Mouse (Mus musculus) heart, adult 18-20 months (tissue): ENCODE measurements around the gene Casc3. TPM values are rescaled to one million over a fixed set of nuclear protein-coding genes. Genes with fewer than 3 reads are reported as not detected.
A peak's percentile ranks its signal among the peaks of the same experiment; 100 is the strongest.

Experiments used
- DNase-seq, 2 experiments: peaks; one replicate each; pipeline ENCODE4 v3.0.0; 2021 to 2022; ENCODE audit warnings: mixed read lengths in 1 of 2
- total RNA-seq, 2 experiments: library from RNA; stranded (reverse); gene quantifications; 2 replicates each; pipeline ENCODE4 v1.2.3; 2021

Casc3 gene
- total RNA-seq, 2 experiments from 2014 or later, result 17.2 to 19.3 TPM

DNA sequence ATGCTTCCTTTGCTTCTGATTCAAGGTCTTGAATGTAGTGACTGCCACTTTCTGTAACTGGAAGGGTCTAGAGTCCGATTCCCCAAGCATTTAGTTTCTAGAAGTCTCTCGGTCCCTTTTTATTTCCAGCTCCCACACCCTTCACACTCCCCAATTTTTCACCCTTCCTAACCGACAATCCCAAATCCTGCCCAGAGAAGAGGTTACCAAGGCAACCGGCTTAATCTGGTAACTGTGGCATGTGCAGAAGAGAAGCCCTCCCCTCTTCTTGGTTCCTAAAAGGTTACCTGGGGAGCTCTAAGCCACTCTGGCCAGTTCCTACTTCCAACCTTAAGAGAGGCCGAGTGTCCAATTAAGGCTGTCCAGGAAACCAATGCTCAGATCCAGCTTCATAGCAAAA is 30.6 kb downstream of the Casc3 start:
- DNase-seq, result no peak

DNA sequence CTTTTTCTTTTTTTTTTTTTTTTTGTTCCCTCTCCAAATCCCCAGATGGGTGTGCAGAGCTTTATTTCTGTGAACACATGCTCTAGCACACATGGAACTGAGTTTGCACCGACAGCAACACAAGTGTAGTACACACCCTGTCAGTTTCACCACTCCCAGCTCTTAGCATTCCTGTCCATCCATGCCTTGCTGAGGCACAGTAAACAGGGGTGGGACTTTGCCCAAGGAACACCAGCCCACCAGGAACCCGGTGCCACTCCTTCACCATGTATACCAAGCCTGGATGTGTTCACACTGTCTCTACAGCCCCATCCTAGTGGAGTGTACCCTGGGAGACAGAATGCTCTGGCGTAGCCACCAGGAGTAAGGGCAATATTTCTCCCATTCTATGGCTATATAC is 31.0 kb downstream of the Casc3 start:
- DNase-seq, result no peak

DNA sequence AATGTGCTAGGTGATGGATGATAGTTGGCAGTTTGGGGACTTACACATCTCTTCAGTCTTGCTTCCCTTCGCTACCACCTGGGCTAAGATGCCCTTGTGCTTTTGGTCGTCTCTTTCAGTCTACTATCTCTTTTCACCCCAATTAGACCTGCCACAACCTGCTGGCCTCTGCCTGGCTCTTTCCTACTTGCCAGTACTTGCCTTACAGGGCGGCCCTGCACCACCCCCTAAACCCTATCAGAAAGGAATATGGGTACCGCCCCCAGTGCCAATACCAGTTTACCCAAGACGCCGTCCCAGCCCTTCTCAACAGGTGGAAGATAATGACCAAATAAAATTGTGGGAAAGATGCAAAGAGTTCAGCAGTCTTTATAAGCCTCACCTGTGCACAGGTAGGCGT is 31.4 kb downstream of the Casc3 start:
- DNase-seq, result no peak

DNA sequence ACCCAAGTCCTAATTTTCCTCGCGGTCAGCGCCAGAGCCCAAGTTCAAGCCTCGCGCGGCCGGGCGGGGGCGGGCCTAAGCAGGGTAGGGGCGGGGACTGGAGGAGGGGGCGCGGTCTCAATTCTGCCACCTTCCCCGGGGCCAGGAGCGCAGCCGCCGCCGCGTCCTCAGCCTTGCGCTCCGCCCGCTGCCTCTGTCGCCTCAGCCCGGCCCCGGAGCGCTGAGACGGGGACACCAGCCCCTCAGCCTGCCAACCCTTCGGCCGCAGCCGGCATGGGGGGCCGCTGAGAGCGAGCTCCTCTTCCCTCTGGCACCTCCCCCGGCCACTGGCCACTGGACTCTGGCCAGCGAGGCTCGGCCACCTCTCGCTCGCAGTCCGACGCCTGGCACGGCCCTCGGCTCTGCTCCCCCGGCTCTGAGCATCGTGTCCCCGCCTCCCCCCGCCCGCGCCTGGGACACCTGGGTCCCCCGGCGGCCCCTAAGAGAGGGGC is 32.0 kb downstream of the Casc3 start, which contains the start of gene Rapgefl1:
Gene Rapgefl1 (plus strand): TSS at position 135 of the 491 bp plus-strand sequence.
- DNase-seq, result peak; percentile 80 to 89

DNA sequence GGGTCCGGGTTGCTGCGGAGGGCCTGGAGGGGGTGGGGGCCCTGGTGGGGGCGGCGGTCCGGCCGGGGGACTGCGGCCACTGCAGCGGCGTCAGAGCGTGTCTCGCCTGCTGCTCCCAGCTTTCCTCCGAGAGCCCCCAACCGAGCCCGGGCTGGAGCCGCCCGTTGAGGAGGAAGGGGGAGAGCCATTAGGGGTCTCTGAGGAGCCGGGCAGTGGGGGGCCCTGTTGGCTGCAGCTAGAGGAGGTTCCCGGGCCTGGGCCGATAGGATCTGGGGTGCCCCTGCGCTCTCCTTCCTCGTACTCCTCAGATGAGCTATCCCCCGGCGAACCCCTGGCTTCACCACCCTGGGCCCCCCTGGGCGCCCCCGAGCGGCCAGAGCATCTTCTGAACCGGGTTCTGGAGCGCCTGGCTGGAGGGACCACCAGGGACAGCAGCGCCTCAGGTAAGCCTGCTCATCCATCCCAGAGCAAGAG is 32.6 kb downstream of the Casc3 start:
- DNase-seq, result no peak

DNA sequence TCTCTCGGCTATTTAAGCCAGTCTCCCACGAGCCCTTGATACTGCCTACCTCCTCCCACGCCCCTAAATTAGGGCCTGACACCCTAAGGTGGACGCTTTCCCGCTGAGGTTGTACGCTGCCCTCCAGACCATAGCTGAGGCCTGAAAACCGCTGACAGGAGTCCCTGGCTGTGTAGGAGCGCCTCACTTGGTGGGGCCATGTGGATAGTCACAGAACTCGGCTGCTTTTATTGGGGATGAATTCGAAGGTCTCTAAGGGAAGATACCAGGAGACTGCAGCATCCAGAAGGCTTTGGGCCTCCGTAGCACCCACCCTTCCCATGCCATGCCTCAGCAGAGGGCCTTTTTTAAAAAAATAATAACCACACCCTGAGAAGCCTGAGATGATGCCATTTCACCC is 33.2 kb downstream of the Casc3 start:
- DNase-seq, result no peak

DNA sequence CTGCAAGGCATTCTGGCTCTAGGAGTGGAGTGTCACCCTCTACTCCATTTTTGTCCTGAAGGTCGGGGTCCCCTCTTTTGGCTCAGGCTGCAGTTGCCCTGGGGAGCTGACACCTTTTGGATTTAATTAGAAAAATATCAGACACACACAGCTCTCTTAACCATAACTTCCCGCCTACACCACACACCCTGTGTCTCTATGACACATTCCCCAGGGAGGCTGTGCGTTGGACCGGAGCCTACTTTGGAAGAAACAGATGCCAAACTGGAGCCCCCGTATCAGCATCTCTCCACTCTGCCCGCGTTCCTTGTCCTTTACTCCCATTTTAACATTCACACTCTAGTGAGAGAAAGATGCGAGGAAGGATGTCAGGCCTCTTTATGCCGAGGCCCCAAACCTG is 33.8 kb downstream of the Casc3 start:
- no peak for DNase-seq

DNA sequence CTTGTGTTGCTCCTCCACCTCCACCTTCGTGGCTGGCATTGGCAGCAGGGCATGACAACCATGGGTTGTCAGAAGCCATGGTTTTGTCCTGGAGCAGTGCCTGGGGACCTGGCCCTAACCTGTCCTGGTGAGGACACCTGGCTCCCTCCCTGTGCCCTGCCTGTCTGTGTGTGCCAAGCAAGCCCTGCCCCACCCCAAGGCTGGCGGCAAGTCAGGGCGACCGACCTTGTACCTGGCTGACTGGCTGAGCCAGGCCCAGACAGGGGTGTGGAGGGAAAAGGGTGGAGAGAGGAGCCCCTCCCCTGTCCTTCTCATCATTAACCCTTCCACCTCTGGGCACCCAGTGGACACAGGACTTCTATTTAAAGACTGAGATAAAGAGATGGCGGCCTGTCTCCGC is 34.7 kb downstream of the Casc3 start:
- no peak for DNase-seq

DNA sequence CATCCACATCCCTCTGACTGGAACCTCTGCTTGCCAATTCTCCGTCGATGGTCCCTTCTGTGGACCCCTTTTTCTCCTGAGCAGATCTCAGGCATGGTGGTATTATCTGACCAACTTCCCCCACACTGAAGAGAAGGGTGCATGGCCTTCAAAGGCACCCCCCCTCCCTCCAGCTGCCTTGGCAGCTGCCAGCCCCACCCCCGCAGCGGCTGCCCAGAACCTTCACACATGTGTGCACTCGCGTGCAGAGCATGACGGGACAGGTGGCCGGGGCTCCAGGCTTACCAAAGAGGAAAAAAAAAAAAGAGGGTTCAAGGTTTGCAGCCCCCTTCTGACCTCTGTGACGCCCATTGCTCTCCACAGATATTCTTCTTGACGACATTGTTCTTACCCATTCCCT is 35.2 kb downstream of the Casc3 start:
- DNase-seq, result no peak

DNA sequence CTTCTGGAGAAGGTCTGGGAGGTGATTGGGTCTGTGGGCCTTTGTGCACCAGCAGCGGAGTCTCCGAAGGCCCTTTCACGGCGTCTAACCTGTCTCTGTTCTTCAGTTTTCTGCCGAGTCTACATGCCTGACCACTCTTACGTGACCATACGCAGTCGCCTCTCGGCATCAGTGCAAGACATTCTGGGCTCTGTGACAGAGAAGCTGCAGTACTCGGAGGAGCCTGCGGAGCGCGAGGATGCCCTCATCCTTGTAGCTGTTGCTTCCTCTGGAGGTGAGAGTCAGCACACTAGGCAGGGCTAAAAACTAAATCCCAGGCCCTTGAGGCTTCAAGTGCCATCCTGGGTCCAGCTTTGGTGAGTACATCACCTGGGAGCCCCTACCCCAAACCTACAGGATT is 41.3 kb downstream of the Casc3 start:
- DNase-seq, result no peak

DNA sequence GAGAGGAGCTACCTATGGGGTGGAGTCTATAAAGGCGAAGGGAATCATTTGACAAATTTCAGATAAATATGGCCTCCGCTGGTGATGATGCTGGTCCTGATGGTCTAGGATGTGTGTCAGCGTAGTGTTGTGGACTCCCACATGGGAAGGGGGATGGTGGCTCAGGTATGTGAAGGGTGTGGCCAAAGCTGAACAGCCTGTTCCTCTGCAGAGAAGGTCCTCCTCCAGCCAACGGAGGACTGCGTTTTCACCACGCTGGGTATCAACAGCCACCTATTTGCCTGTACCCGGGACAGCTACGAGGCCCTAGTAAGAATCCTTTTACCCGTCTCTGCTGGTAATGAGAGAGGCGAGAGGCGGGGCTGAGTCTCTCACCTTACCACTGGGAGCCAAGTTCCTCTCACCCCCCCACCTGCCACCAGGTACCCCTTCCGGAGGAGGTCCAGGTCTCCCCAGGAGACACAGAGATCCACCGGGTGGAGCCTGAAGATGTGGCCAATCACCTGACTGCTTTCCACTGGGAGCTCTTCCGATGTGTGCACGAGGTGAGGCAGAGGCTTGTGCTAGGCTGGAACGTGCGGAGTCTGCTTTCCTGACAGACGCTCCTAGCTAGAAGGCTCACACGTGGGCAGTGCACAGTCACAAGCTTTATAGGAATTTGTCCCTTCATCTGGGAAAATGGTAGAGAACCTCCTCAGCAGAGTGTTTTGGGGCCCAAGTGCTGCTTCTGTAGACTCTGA is 42.3 kb downstream of the Casc3 start:
- no peak for DNase-seq

DNA sequence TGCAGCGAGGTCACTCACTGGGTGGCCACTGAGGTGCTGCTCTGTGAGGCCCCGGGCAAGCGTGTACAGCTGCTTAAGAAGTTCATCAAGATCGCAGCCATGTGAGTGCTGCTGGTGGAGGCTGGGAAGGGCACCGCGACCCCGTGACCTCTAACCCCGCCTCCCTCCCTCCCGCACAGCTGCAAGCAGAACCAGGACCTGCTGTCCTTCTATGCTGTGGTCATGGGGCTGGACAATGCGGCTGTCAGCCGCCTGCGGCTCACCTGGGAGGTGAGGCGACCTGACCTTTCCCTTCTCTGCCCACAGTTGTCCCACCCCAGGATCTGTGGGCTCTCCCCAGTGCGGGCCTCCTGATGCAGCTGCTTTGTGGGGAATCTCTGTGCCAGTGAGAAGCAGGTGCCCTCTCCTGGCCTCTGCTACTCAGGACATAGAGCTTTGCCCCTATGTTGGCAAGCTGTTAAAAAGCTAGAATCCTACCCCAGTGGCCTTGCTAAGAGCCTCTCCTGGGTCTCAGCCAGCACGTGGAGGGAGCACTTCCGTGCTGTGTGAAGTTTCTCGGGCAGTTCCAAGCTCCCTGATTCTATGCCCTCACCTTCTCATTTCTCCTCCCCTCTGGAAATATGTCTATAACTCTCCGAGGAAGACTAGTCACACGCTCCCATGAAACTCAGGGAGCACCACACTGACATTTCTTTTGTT is 44.6 kb downstream of the Casc3 start:
- DNase-seq, result no peak

DNA sequence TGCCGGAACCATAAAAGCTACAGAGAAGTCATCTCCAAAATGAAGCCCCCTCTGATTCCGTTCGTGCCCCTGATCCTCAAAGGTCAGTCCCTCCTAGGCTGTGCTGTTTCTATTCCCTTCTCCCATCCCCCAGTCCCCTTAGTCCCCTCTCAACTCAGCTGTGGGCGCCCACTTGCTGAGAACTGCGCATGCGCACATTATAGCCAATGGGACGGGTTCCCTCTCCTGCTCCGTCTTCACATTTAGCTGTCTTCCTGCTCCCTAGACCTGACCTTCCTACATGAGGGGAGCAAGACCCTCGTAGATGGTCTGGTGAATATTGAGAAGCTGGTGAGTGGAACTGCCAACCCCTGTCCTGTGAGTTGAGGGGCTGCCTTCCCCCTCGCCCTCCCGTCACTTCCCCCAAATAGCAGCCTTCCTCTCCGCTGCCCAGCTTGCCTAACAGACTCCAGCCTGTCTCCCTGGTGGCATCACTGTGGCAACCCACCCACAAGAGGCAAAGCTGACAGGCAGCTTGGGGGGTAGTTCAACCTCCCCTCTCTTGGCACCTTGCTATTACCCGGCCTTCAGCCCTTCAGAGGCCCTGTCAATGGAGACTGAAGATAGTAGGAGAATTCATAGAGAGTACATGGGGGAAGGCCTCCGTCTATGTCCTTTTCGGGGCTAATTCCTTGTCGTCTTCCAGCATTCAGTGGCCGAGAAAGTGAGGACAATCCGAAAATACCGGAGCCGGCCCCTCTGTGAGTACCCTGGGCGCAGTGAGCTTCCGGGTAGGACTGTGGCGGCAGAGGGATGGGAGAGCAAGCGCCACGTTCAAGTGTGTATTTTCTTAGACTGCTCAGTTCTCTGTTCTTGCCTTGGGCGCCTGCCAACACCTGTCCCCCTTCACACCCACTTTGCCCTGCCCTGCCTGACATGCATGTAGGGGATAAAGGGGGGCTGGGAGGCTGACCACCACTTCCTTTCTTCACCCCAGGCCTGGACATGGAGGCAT is 45.7 kb downstream of the Casc3 start:
- no peak for DNase-seq

DNA sequence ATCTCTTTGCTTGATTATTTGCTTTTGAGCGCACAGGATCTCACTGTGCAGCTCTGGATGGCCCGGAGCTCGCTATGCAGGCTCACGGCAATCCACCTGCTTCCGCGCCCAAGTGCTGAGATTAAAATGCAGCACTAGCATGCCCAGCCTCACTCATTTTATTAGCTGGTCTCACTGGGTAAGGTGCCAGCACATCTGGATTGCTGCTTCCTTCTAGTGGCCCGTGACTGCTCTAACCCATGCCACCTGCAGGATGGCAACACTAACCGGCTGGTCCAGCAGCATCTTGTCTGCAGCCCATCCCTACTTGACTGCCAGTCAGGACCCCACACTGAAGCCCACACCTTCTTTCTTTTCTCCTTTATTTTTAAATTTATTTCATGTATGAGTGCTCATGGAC is 49.4 kb downstream of the Casc3 start:
- no peak for DNase-seq

DNA sequence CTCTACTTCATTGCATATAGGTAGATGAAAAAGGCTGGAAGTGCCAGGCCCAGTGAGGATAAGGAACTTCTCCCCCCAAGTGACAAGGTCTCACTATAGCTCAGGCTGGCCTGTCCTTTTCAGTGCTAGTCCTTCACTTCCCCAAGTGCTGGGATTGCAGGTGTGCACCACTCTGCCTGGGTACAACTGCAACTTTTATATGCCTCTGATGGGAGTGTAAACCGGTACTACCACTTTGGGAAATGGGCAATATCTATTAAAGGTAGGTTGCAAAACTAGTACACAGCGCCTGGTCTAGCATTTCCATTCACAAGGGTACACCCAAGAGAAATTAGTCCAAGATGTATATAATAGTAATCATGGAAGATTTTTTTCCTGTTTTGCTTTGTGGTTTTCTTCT is 50.0 kb downstream of the Casc3 start:
- DNase-seq, result no peak

DNA sequence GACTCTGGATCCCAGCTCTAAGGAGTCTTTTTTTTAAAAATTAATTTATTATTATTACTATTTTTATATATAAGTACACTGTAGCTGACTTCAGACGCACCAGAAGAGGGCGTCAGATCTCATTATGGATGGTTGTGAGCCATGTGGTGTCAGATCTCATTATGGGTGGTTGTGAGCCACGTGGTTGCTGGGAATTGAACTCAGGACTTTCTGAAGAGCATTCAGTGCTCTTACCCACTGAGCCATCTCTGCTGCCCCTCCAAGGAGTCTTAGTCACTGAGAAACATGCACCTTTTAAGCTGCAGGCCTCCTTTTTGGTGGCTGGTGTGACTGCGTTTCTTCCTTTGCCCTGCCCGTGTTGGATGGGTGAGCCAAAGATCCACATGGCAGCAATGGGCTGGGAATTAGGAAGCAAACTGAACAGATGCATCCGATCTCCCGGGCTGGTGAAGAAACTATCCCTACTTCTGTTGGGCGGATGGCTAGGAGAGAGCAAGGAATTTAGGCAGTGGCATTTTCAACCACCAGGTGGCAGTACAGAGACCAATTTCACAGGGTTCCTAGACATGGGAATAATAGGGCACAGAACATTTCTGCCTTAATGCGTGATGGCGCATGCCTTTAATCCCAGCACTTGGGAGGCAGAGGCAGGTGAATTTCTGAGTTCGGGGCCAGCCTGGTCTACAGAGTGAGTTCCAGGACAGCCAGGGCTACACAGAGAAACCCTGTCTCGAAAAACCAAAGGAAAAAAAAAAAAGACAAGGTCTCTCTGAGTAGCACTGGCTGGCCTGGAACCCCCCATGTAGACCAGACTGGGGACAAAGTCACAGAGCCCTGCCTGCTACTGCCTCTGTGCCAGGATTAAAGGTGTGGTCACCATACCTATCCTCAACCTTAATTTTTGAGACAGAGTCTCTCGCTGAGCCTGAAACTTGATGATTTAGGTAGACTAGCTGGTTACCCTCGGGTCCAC is 54.3 kb downstream of the Casc3 start:
- peak; percentile 87 to 97 for DNase-seq

DNA sequence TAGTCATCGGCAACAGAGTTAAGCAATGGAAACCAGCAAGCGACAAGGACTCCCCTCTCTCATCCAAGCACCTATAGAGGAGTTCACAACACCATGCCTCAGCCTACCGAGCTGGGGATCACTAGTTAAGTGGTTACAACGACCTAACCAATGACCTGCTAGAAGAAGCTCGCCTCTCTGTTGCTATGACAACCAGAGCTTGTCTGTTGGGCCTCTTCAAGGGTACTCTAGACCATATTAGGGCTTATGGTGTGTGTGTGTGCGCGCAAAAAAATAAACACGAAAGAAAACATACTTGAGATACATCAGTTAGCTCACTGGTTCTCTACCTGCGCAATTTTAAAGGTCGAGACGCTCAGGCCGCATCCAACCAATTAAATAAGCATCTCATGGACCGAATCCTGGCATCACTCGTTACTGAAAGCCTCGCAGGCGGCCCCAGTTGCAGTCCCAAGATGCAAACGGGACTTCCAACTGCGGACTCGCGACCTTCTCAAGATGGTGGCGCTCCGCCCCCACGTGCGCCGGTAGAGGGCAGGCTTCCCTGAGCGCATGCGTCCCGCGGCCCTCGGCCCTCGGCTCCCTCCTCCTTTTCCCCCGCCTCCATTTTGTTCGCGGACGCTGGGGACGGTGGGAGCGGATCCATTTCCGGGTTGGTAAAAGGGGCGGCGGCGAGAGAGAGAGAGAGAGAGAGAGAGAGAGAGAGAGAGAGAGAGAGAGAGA is 58.5 kb downstream of the Casc3 start, which contains the start of gene Wipf2:
Gene Wipf2 (plus strand): TSS at position 611 of the 723 bp plus-strand sequence.
- peak; percentile 95 to 96 for DNase-seq

DNA sequence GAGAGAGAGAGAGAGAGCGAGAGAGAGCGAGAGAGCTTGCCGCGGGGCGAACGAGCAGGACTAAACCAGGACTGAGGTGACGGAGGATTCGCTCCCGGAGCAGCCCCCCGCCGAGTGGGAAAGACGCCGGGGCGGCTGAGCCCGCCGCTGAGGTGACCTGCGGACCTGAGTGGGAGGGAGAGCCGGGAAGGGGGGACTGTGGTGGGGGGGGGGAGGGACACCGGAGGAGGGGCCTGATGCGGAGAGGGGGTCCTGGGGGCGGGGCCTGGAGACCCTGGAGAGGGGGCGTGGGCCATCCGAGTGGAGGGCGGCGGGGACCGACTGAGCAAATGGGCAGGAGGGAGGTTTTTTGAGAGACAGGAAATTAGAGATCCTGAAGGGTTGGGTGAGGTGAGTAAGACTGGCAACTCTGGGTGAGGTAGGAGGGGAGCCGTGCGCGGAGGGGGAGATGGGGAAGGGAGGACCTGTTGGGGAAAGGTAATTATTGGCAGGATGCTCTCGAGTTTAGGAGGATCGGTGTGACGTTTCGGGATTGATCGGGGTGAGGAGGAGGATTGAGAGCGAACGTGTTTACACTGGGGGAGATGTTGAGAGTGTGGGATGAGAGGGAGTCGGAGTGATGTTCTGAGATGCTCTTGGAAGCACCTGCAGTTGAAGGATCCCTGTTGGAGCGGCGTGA is 59.2 kb downstream of the Casc3 start:
- DNase-seq, result peak in 1 of 2 experiments; percentile 51

DNA sequence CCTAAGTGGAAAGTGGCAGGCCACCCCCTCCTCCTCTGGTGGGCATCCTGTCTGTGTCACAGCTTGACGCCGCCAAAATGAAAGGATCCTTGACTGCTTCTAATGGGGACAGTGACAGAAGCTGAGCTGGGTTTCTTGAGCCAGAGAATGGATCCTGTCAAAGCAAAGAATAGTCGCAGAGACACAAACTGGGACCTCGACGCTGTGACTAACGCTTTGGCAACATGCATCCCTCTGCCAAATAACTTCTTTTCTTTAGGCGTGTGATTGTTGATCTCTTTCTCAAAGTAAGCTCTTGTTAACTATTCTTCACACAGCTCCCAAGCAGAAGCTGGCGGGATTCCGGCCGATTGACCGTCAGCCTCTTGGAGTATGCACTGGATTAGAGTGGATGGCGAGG is 62.6 kb downstream of the Casc3 start:
- no peak for DNase-seq

DNA sequence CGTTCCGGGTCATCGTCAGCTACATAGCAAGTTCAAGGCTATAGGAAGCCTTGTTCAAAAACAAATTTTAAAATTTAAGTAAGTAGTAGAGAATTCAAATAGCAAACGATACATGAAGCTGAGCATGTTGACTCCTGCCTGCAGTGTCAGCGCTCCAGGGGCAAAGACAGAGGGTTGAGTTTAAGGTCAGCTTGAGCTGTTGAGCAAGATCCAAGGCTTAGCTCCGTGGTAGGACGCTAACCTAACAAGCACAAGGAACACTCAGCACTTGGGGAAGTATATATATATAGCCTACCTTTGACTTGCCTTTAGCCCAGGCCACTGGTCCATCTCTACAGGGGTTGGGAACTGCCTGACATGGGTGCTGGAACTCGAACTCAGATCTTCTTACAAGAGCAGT is 65.2 kb downstream of the Casc3 start:
- DNase-seq, result no peak
